Mouse (Mus musculus): ENCODE results near the gene Plekhm2. TPM values are rescaled to one million over a fixed set of nuclear protein-coding genes. Genes with fewer than 3 reads are reported as not detected.
A peak's percentile ranks its signal among the peaks of the same experiment; 100 is the strongest.

Plekhm2 gene
- polyA plus RNA-seq, 1 experiment from 2014 or later: 4.4 TPM

DNA sequence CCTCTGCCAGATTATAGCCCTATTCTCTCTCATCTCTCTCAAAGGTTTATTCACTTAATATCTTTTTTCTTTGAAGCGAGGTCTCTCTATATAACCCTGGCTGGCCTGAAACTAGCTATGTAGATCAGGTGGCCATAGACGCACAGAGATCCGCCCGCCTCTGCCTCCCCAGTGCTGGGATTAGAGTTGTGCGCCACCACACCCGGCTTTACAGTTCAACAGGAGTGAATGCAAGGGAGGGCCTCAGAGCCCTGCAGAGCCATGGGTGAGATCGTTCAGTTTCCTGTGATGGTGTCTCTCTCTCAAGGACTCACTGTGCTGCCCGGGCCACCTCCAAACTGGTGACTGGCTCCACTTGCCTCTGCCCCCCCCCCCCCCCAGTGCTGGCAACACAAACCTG lies 40.6 kb downstream of the Plekhm2 start:
- Histone ChIP-seq H3K27me3 (ENCODE audit: poor library complexity, severe bottlenecking) (no peaks in the 10 kb centered on the region), H3K4me3 (no peak overlapping the region), H3K36me3 (replicated peaks) (peaks cover 43% of the 10 kb centered on the region), H3K27ac (no peak overlapping the region), H3K4me1 (peaks cover 23% of the 10 kb centered on the region), H3K9me3 (no peaks in the 10 kb centered on the region)
- no peak for DNase-seq (ENCODE audit: extremely low spot score, low spot score)
- WGBS: 94% methylated on average over 8 of the region's 8 CpGs

DNA sequence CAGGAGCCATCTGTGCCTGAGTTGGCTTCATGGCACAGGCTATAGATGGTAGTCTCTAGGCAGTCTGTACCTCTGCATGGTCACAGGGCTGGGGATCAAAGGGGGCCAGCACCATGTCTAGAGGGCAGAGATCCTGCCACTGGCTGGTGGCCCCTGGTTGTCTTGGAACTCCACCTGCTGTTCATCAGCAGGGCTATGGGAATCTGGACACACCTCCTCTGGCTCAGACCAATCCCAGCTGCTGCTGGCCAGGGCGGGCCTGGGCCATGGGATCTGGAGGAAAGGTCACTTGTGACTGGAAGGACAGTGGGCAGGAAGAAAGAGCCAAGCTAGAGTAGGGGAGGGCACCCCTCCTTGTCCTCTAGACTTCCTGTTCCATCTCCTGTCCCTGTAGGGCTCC lies 41.0 kb downstream of the Plekhm2 start, which contains the start of gene Slc25a34:
TSS of gene Slc25a34 (minus strand) at position 156 of the 400 bp plus-strand sequence.
- Histone ChIP-seq H3K4me3 (no peak within 1 kb of the TSS), H3K9me3 (no peaks in the 10 kb centered on the region), H3K36me3 (replicated peaks) (peaks cover 38% of the 10 kb centered on the region), H3K27me3 (ENCODE audit: poor library complexity, severe bottlenecking) (no peaks in the 10 kb centered on the region), H3K4me1 (peaks cover 27% of the 10 kb centered on the region), H3K27ac (no peak within 1 kb of the TSS; the same call in 1 of the 2 replicates)
- 50% methylated on average over 1 of the region's 1 CpGs for WGBS
- DNase-seq (ENCODE audit: extremely low spot score, low spot score): no peak

DNA sequence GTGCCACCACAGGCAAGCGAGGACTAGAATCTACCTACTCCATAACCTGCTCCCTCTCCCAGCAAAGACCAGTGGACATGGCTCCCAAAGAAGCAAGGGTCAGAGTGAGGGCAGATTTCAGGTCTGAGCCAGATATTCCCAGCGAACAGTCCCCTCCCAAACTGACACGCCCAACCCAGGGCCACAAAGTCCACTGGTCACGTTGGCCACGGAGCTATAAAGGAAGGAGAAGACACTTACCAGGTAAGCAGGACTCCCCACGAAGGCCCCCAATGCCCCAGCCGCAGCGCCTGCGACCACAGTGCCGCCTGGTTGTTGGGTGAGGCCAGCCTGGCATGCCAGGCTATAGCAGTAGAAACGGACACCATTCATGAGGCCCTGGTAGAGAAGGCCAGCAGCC lies 41.7 kb downstream of the Plekhm2 start:
- 94% methylated on average over 11 of the region's 11 CpGs for WGBS
- H3K36me3 ChIP-seq (replicated peaks): peaks cover 32% of the 10 kb centered on the region
- peaks cover 30% of the 10 kb centered on the region for H3K4me1 ChIP-seq
- no peak overlapping the region; the same call in 1 of the 2 replicates for H3K27ac ChIP-seq
- H3K27me3 ChIP-seq (ENCODE audit: poor library complexity, severe bottlenecking): peaks cover 2% of the 10 kb centered on the region
- H3K4me3 ChIP-seq: no peak overlapping the region
- no peaks in the 10 kb centered on the region for H3K9me3 ChIP-seq
- DNase-seq (ENCODE audit: extremely low spot score, low spot score): no peak

DNA sequence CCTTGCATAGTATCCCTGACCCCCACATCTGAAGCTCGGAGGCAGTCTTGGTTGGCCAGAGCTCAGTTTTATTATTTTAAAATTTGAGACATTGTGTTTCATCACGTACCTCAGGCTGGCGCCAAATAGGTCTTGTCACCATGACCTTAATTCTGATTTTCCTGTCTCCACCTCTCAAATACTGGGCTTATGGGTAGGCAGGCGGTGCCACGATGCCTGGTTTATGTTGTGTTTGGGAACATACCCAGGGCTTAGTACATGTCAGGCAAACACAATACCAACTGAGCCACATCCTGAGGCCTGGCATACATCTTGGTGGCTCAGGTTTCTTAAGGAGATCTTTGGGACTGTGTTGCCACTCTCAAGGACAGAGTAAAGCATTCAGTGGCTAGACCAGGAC lies 42.1 kb downstream of the Plekhm2 start:
- H3K4me1 ChIP-seq: peaks cover 35% of the 10 kb centered on the region
- WGBS: 93% methylated on average over 5 of the region's 5 CpGs

DNA sequence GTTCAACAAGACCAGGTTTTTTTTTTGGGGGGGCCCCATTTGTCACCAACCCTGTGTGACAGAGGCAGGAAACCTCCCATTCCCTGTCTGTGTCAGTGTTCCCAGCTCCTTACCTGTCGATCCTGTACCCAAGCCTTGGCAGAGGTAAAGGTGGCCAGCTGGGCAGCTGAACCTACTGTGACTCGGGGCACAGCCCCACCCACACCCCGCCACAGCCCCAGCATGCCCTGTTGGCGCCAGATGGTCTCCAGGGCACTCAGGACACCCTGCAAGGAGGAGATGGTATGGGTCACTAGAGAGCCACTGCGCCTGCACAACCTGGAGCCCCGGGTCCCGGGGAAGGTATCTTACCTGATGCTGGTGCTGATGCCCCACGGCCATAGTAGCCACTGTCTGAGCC lies 42.6 kb downstream of the Plekhm2 start:
- peaks cover 40% of the 10 kb centered on the region for H3K4me1 ChIP-seq
- no peak for DNase-seq (ENCODE audit: extremely low spot score, low spot score)
- H3K4me3 ChIP-seq: no peak overlapping the region
- H3K27me3 ChIP-seq (ENCODE audit: poor library complexity, severe bottlenecking): peaks cover 8% of the 10 kb centered on the region
- peaks cover 22% of the 10 kb centered on the region for H3K36me3 ChIP-seq (replicated peaks)
- WGBS: 81% methylated on average over 8 of the region's 8 CpGs
- no peaks in the 10 kb centered on the region for H3K9me3 ChIP-seq
- 0 out of 2 replicates have a peak overlapping the region, but pooled peaks have one; percentile 0 for H3K27ac ChIP-seq

More for the DNA sequence above, 42.1 kb downstream of the Plekhm2 start:
- peaks cover 27% of the 10 kb centered on the region for H3K36me3 ChIP-seq (replicated peaks)
- no peaks in the 10 kb centered on the region for H3K9me3 ChIP-seq
- H3K27me3 ChIP-seq (ENCODE audit: poor library complexity, severe bottlenecking): peaks cover 6% of the 10 kb centered on the region
- 0 out of 2 replicates have a peak overlapping the region, but pooled peaks have one; percentile 0 for H3K27ac ChIP-seq
- H3K4me3 ChIP-seq: no peak overlapping the region
- no peak for DNase-seq (ENCODE audit: extremely low spot score, low spot score)

DNA sequence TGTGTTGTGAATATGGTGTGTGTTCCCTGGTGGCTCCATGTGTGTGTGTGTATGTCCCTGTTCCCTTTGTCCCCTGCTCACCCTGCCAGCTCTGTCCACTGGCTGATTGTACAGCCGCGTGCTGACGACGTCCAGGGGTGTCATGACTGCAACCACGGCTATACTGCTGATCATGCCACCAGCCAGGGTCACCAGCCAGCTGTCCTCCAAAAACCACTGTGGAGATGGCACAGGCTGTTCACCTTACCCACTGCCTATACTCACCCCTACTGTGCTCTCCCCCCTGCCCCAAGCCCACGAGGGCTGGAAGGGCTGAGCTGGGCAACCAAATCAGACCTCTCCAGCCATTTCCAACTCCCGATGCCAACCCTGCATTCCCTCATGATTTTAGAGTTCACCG lies 43.4 kb downstream of the Plekhm2 start:
- Histone ChIP-seq H3K36me3 (replicated peaks) (peaks cover 14% of the 10 kb centered on the region), H3K4me1 (peaks cover 42% of the 10 kb centered on the region), H3K27me3 (ENCODE audit: poor library complexity, severe bottlenecking) (peaks cover 11% of the 10 kb centered on the region), H3K27ac (no peak overlapping the region), H3K9me3 (no peaks in the 10 kb centered on the region), H3K4me3 (no peak overlapping the region)
- WGBS: 90% methylated on average over 8 of the region's 8 CpGs
- no peak for DNase-seq (ENCODE audit: extremely low spot score, low spot score)

DNA sequence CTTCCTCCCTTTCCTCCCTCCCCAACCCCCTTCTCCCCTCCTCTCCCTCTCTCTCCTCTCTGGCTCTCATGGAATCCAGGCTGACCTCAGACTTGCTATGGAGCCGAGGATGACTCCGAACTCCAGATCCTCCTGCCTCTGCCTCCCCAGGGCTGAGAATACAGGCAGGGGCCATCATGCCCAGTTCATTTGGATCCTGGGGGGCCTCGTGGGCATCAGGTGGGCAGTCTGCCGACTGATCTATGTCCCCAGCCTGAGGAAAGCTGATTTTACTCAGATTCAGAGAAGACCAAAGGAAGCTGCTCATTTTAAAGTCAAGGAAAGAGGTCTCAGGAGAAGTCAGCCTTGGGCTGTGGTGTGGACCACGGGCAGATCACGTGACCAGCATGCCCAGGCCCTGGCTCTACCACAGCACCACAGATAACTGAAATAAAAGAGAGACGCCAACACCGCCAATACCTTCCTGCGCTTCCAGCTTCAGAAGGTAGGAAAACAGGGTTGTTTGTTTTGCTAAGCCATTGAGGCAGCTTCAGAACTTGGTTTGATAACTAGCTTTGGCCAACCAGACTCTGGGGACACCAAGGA lies 45.3 kb downstream of the Plekhm2 start:
- DNase-seq (ENCODE audit: extremely low spot score, low spot score): no peak
- H3K4me1 ChIP-seq: peaks cover 40% of the 10 kb centered on the region
- no peaks in the 10 kb centered on the region for H3K36me3 ChIP-seq (replicated peaks)
- H3K27me3 ChIP-seq (ENCODE audit: poor library complexity, severe bottlenecking): peaks cover 14% of the 10 kb centered on the region
- H3K9me3 ChIP-seq: no peaks in the 10 kb centered on the region
- 85% methylated on average over 9 of the region's 9 CpGs for WGBS
- no peak overlapping the region for H3K27ac ChIP-seq
- H3K4me3 ChIP-seq: no peak overlapping the region

DNA sequence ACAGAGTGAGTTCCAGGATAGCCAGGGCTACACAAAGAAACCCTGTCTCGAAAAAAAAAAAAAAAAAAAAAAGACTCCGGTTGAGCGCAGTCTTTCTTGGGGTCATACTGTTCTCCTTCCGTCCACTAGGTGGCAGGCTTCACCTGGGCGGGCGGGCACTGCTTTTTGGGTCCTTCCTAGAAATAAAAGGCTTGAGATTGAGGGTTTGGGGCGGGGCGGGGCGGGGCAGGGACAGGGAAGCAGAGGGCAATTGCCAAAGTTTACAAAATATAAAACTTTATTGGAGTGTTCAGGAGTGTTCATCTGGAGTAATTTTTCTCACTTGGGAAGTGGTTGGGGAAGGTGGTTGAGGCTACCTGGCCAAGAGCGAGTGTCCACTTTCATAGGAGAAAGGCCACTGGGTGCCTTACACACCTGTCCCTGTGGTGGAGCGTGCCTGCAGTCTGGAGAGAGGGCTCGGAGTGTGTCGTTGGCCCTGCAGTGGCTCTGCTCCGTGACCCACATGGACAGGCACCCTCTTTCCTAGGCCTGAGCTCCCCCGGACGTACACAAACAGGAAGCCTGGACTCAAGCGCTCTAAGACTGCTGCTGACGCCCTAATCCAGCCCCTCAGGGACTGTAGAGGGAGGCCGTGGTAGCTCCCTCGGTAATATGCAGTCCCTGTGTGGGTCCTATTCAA lies 46.0 kb downstream of the Plekhm2 start, which contains the start of gene Tmem82:
TSS of gene Tmem82 (minus strand) at position 69 of the 679 bp plus-strand sequence.
- Histone ChIP-seq H3K4me3 (peak within 1 kb of the TSS; percentile 50), H3K27ac (peak within 1 kb of the TSS; percentile 78), H3K36me3 (replicated peaks) (no peaks in the 10 kb centered on the region), H3K9me3 (no peaks in the 10 kb centered on the region), H3K27me3 (ENCODE audit: poor library complexity, severe bottlenecking) (peaks cover 14% of the 10 kb centered on the region), H3K4me1 (peaks cover 39% of the 10 kb centered on the region)
- 29% methylated on average over 20 of the region's 20 CpGs for WGBS
- DNase-seq (ENCODE audit: extremely low spot score, low spot score): peak; percentile 69

DNA sequence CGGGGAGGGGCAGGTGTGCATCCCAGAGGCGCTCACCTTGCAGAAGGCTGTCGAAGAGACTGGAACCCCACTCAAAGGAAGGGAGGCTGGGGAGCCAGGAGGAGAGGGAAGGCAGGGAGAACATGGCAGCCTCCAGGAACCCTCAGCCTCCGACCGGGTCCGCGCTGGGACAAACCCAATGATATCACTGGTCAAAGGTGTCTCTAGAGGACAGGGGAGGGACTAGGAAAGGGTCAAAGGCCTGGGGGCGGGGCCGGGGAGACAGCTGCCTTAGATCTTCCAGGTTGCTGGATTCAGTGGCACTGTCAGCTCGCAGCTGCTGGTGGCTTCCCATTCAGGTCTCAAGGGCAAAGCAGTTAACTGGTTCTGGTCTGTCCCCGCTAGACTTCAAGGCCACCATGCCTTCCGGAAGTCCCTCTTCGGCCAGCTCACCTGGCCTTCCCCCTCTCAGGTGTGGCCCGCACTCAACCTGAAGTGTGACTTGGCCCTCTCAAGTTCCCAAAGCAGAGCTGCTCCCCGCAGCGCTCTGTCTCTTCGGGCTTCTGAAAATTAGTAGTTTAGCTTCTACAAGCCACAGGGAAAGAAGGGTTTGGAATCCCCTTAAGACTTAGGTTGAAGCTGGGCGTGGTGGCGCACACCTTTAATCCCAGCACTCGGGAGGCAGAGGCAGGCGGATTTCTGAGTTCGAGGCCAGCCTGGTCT lies 46.7 kb downstream of the Plekhm2 start:
- Histone ChIP-seq H3K27me3 (ENCODE audit: poor library complexity, severe bottlenecking) (peaks cover 14% of the 10 kb centered on the region), H3K27ac (peak overlapping the region; percentile 78)
- peak; percentile 40 for DNase-seq (ENCODE audit: extremely low spot score, low spot score)

DNA sequence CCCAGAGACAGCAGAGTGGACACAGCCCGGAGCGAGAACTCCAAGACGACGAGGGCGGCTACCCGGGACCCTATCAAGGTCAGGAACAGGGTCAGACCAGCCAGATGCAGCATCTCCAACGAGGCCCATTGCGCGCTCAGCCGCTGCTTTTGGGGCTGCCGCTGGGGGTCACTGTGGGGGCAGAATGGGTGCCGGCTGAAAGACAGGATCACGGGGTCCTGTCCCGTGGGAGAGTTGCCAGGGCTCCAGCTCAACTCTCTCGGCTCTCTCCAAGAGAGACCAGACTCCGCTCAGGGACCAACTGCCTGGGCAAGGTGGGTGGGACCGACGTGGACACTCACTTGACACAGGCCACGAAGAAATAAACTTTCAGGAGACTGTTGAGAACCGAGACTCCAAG lies 47.4 kb downstream of the Plekhm2 start:
- no peaks in the 10 kb centered on the region for H3K9me3 ChIP-seq
- H3K4me3 ChIP-seq: peak overlapping the region; percentile 50
- no peaks in the 10 kb centered on the region for H3K36me3 ChIP-seq (replicated peaks)
- peaks cover 14% of the 10 kb centered on the region for H3K27me3 ChIP-seq (ENCODE audit: poor library complexity, severe bottlenecking)
- peaks cover 35% of the 10 kb centered on the region for H3K4me1 ChIP-seq
- peak overlapping the region; percentile 78 for H3K27ac ChIP-seq
- WGBS: 3% methylated on average over 20 of the region's 20 CpGs
- DNase-seq (ENCODE audit: extremely low spot score, low spot score): peak; percentile 72

More for the DNA sequence above, 46.7 kb downstream of the Plekhm2 start:
- Histone ChIP-seq H3K36me3 (replicated peaks) (no peaks in the 10 kb centered on the region), H3K4me1 (peaks cover 35% of the 10 kb centered on the region), H3K9me3 (no peaks in the 10 kb centered on the region), H3K4me3 (peak overlapping the region; percentile 50)
- 11% methylated on average over 22 of the region's 22 CpGs for WGBS

DNA sequence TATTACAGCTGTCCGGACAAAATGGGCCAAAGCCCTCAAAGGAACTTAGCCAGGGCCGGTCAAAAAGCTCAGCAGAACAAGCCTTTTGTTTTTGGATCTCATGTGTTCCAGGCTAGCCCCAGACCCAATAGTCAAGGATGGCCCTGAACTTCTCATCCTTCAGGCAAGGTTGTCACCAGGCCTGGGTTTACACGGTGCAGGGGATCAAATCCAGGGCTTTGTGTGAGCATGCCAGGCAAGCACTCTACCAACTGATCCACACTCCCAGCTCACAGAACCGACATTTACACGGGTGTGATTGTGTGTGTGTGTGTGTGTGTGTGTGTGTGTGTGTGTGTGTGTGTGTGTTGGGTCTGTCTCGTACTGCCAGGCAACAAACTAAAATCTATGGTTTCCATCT lies 47.9 kb downstream of the Plekhm2 start:
- 82% methylated on average over 6 of the region's 6 CpGs for WGBS
- no peak overlapping the region for H3K4me3 ChIP-seq
- no peak for DNase-seq (ENCODE audit: extremely low spot score, low spot score)
- no peak overlapping the region for H3K27ac ChIP-seq
- H3K4me1 ChIP-seq: peaks cover 35% of the 10 kb centered on the region
- peaks cover 14% of the 10 kb centered on the region for H3K27me3 ChIP-seq (ENCODE audit: poor library complexity, severe bottlenecking)
- no peaks in the 10 kb centered on the region for H3K36me3 ChIP-seq (replicated peaks)
- no peaks in the 10 kb centered on the region for H3K9me3 ChIP-seq

DNA sequence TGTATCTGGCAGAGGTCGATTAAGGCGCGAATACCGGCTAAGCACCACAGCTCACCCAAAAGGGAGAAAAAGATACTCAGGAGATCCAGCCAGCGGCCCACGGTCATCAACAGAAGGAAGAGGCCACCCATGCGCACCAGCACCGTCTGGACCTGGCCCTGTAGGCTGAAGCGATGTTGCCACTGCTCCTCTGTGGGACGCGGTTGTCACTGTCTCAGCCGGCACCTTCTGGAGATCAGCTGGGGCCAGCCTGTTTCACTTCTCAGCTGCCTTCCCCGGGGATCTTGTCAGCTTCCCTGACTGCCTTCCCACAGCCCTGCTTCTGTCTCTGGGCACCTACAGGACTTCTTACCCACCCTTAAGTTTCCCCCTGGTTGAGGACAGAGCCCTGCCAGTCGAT lies 49.8 kb downstream of the Plekhm2 start:
- peaks cover 35% of the 10 kb centered on the region for H3K4me1 ChIP-seq
- H3K27me3 ChIP-seq (ENCODE audit: poor library complexity, severe bottlenecking): peaks cover 14% of the 10 kb centered on the region
- H3K4me3 ChIP-seq: no peak overlapping the region
- WGBS: 90% methylated on average over 14 of the region's 14 CpGs
- DNase-seq (ENCODE audit: extremely low spot score, low spot score): no peak
- H3K9me3 ChIP-seq: no peaks in the 10 kb centered on the region
- H3K36me3 ChIP-seq (replicated peaks): no peaks in the 10 kb centered on the region
- no peak overlapping the region for H3K27ac ChIP-seq

DNA sequence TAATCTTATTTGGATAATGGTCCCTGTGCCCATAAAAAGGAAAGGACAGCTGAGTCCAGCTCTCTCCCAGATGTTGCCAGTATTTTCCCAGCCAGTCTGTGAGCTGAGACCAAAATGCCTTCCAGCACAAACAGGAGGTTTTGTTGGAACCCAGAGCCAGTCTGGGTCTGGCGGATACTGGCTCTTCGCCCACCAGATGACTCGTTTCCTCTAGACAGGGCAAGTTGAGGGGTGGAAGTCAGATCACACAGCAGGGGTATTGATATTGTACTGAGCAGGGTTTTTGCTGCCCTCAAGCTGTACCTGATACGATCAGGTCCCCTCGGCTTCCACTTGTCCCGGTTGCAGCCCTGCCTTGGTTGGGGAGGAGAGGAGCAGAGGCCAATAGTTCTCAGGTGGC lies 55.2 kb downstream of the Plekhm2 start:
- Histone ChIP-seq H3K36me3 (replicated peaks) (no peaks in the 10 kb centered on the region), H3K4me1 (peaks cover 9% of the 10 kb centered on the region; the same call in 1 of the 2 replicates), H3K27ac (no peak overlapping the region), H3K4me3 (no peak overlapping the region), H3K27me3 (ENCODE audit: poor library complexity, severe bottlenecking) (no peaks in the 10 kb centered on the region), H3K9me3 (no peaks in the 10 kb centered on the region)
- no peak for DNase-seq (ENCODE audit: extremely low spot score, low spot score)
- 90% methylated on average over 6 of the region's 6 CpGs for WGBS

Data from forebrain, embryonic 10.5 days (tissue).